Mouse (Mus musculus) megakaryocyte-erythroid progenitor cell, adult 5-6 weeks (primary cell): ENCODE measurements around the gene Rab11fip2. TPM values are rescaled to one million over a fixed set of nuclear protein-coding genes. Genes with fewer than 3 reads are reported as not detected.

Experiments
- ATAC-seq: replicated peaks from 2 replicates; pipeline ENCODE4 v1.8.0; 2016; ENCODE audit warnings: mild to moderate bottlenecking, inconsistent platforms; ENCODE audit not compliant: severe bottlenecking, poor library complexity, low FRiP score, low TSS enrichment
- total RNA-seq, 2 experiments: library from RNA; stranded (forward) in 1 of 2; stranded (reverse) in 1 of 2; fragments of 200-1000, 215-1000 nt in 1 of 2; fragments of >200 nt in 1 of 2; fragmentation: Nextera tagmentation in 1 of 2; gene quantifications; 2 replicates each; pipeline ENCODE4 v1.2.3; 2014 to 2017

Gene Rab11fip2
- total RNA-seq (2014; fragmentation: Nextera tagmentation) (5.6 and 10.9 TPM in 2 replicates), total RNA-seq (2017) (9.3 and 14.4 TPM in 2 replicates)

- ATAC-seq: peak; percentile 96
Measured at GRCm38 (mm10) chr19:59943322-59943871, at the start of gene Rab11fip2. TSS of gene Rab11fip2 (minus strand) at chr19:59943654.

DNA sequence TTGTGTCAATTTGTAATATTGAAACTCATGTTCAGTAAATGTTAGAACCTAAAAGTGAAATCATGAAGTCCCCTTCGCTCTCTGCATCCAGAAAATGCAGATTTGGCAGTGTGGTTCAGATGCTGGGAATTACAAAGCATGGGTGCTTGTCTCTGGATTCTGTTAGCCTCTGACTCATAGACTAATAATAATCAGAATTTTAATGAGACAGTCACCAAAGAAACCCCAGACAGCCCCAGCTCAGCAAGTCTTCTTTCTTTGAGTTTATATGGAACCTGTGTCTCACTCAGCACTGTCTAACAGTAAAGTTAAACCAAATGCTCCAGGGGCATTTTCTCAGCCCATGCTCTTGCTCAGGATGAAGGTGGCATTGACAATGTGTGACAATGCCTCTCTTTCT is 38.1 kb upstream of the Rab11fip2 start:
- no peak for ATAC-seq

- ATAC-seq: no peak
Measured at GRCm38 (mm10) chr19:59954936-59955335, 11.5 kb upstream of the Rab11fip2 start.

DNA sequence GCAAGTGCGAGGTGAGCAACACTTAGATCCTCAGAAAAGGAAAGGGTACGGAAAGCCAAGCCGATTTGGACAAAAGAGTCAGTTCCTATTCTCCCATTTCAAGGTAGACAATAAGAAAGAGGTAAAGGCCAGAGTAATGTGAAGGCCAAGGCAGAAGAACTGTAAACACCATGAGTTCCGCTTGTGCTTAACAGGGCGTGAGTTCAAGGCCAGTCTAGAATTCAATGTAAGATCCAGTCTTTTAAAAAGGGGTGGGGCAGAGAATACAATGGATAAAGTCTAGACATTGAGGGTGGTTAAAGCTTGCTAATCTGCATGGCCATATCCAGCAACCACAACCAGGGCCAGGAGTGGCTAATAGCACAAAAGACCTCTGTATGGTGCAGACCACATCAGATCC is 6.3 kb upstream of the Rab11fip2 start:
- ATAC-seq: no peak

DNA sequence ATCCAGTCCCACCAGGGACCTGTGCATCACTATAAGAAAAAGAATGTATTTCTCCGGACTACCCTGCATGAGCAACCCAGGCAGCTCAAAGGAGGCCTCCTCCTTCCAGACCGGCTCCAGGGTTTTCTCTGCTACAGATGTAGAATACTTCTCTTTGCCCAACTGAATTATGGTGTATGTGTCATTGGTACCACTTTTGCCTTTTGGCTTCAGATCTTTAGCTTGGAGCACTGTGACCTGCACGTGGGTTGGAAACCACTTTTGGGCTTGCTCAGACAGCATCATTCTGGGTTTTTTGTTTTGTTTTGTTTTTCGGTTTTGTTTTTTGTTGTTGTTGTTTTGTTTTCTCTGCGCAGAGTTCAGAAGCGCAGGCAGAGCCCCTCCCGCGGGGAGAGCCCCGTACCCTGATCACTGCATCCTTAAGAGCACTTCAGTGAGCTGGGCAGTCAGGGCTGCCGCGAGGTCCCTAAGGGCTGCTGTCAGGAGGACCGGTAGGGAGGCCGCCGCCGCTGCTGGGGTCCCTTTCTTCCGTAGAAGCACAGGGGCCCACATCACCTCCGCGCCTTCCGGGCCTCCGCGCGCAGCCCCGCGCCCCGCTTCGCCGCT is 635 bp downstream of the Rab11fip2 start:
- 0 out of 2 replicates have a peak, but pooled peaks have one; percentile 19 for ATAC-seq

GRCm38 (mm10) chr19:59939711-59940110 is 3.7 kb downstream of the Rab11fip2 start:
- ATAC-seq: no peak

DNA sequence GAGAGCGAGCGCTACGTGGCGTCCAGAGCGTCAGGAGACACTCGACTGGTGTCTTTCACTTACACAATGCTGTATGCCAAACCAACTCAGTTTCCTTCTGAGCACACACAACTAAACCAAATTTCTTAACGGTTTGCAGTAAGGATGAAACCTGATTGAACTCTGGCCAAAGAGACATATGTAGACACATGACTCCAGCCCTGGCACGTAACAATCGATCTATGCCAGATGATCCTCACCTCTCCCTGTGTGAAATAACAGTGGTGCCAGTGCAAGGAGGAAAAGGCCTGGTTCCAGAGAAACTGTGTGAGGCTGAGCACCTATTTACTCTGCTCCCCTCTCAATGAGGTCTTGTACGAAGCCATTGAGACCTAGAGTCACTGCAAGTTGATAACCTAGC is 11.4 kb downstream of the Rab11fip2 start:
- ATAC-seq: no peak

DNA sequence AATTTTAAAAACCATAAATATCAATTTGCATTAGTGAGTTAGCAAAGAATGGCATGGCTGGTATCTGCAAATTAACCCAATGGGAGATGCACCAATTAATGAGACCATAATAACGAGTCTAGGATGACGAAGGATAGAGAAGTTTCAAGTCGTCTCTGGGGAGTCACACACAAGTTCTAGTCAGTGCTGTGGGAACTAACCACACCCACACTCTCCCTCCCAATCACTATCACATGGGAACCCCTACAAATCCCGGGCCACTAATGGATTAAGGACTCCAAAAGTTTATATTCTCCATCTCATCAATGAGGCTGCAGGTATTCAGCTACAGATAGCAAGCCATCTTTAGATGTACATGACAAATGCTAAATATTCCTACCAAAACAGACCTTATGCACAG is 14.8 kb downstream of the Rab11fip2 start:
- no peak for ATAC-seq

GRCm38 (mm10) chr19:59926125-59926524 is 17.3 kb downstream of the Rab11fip2 start:
- ATAC-seq: no peak

GRCm38 (mm10) chr19:59920846-59921245 is 22.6 kb downstream of the Rab11fip2 start:
- peak; percentile 56 for ATAC-seq

GRCm38 (mm10) chr19:59917901-59918613 is 25.4 kb downstream of the Rab11fip2 start:
- ATAC-seq: no peak

GRCm38 (mm10) chr19:59911554-59911953 is 31.9 kb downstream of the Rab11fip2 start:
- ATAC-seq: no peak

GRCm38 (mm10) chr19:59905296-59906081 is 38.0 kb downstream of the Rab11fip2 start:
- ATAC-seq: peak; percentile 89

- peak; percentile 93 for ATAC-seq
Measured at GRCm38 (mm10) chr19:59899965-59900364, 43.5 kb downstream of the Rab11fip2 start.

DNA sequence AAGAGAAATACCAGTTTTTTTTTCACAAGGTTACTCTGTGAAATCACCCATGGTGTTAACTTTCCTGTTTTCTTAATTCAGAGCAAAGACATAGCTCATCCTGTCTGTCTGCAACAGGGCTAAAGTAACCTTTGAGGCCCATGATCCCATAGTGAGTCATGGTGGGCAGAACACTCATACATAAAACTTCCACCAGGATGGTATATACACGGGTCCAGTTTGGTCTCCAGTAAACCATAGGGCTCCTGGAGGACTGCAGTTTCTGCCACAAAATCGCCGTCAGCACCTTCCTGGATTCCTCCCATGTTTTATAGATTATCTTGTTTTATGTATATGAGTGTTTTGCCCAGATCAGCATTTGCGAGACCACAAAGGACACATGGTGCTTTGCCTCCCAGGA is 45.2 kb downstream of the Rab11fip2 start:
- no peak for ATAC-seq

DNA sequence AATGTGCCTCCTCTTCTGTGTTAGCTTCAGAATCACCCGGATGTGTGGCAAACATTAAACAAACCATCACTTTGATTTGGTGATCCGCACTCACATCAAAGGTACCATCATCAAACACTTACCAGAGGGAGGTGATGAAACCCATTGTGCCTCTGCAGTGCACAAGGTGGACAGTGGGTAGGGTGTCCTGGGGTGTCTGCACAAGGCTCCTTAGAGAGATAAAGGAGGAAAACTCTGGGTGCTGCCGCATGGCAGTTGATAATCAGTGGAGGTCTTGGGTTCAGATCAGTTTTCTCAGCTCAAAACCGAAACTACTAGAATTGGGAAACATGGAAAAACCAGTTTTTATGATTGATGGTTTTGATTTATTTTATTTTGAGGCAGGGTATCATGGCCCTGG is 54.1 kb downstream of the Rab11fip2 start:
- ATAC-seq: no peak

DNA sequence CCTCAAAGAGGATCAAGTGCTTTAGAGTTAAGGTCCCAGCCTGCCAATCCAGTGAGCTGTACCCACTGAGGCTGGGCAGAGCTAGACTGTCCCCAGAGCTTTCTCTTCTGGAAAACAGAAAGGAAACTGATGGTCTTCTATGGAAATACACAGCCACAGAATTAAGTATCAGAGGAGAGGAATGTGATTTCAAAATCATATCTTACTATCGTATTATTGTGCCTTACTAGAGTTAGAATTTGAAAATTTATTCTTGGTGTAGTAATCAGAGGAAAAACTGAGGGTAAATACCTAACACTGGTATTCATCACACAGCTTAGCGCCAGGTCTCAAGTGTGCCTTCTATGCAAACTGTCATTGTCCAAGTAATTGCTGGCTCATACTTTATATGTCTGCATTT is 54.6 kb downstream of the Rab11fip2 start:
- no peak for ATAC-seq

GRCm38 (mm10) chr19:59887866-59888265 is 55.6 kb downstream of the Rab11fip2 start:
- ATAC-seq: no peak

- no peak for ATAC-seq
Measured at GRCm38 (mm10) chr19:59885301-59885700, 58.2 kb downstream of the Rab11fip2 start.

GRCm38 (mm10) chr19:59877238-59877637 is 66.2 kb downstream of the Rab11fip2 start:
- no peak for ATAC-seq
